Mouse (Mus musculus): ENCODE results near the gene Hspb8.
"Not testable (repeated sequence)": the region's sequence is repeated elsewhere in the genome, so short reads cannot be mapped to it uniquely, and the experiment has no call there.

The Hspb8 gene

DNA sequence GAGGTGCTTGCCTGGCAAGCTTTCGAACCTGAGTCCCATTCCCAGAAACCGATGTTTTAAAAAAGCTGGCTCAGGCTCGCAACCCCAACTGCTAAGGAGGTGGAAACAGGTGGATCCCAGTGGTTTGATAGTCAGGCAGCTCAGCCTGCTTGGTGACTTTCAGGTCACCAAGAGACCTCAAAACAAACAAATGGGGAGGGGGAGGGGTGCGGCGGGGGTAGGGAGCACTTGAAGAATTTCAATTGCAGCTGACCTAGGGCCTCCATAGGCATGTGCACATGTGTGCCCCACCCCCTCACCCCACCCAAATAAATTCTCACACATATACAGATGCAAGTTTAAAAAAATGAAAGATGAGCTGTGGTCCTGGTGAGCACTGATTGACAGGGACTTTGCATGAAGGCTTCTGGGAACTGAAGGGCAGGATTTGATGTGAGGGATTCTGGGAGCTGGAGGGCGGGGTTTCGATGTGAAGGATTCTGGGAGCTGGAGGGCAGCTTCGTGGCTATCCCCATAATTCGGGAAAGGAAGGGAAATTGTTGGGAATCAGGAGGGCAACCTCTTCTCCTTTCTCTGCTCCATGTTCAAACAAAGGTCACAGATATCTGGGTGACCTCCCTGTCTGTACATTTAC is 35.2 kb downstream of the Hspb8 start:
- no peak for DNase-seq

DNA sequence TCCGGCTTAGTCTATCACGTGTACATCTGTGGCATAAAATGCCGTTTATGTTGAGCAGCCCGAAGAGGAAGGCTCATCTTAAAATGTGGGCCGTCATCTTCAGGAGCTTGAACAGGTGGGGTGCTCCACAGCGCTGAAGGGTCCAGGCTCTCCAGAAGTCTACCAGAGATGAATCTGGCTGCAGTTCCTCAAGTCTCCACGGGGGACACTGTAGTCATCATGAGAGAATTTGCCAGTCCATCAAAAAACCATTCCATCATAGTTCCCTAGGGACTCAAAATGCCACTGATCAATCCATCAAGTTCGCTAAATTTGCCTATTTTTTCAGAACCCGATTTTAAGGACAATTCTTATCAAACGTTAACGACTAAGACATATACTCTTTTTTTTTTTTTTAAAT is 36.6 kb downstream of the Hspb8 start:
- DNase-seq, result peak; percentile 43

DNA sequence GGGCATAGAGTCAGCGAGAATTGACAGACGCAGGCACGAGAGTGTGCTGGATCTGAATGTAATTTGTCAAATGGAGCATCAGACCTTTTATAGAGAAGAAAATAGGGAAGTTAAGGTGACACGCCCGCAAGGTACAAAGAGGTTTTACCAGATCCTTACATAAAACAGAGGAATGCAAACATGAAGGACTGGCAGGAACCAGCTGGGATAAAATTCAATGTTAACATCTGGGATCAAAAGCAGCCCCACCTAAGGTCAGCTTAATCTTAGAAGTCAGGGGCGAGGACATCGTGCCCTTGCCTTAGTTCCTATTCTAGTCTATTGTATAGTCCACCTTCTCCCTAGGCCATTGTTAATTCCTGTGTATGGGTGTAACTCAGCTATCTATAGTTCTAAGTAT is 40.0 kb downstream of the Hspb8 start:
- DNase-seq, result not testable (repeated sequence)

DNA sequence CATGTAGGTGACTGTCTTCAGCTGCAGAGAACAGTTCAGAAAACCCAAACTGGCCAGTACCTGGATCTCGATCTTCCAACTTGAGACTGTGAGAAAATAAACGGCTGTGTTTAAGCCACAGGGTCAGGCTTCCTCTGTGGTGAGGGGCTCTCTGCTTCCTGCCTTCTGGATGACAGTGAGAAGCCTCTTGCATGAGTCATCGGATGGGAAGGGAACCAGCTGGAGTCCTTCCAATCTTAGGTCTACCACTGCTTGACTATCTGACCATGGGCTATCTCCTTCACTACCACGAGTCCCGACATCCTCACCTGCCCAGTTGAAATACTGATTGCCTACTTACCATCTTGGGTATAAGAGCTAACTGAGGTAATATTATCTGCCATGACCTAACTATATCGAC is 40.9 kb downstream of the Hspb8 start:
- DNase-seq, result no peak

DNA sequence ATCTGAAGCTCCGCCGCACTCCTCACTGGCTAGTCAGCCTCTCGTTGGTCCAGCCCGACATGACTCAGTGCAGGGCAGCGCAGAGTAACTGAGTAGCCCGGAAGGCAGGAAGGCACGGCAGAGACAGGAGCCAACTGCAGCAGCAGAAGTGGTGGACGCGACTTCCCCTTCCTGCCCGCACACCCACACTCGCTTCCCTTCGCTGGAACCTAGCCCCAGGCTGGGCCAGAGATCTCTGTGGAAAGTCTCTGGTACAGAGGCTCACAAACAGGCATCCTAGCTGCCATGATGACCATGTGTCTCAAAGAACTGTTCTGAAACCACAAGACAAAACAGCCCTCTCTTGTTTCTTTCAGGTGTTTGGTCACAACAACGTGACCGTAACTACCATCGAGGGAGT is 41.4 kb downstream of the Hspb8 start:
- no peak for DNase-seq

DNA sequence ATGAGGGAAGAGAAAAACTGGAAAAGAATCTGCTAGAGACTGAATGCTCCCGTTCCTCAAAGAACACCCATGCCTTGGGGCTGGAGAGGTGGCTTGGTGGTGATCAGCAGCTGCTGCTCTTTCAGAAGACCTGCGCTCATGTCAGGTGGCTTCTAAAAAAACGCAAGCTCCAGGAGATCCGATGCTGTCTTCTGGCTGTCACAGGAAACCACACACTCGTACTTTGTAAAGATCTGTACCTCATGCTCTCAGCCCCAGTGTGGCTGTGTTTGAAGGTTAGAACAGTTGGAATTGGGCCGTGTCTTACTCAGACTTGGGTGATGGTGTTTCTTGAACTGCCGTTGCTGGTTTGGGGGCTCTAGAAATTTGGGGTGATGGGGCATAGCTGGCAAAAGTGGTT is 42.3 kb downstream of the Hspb8 start:
- DNase-seq, result no peak

DNA sequence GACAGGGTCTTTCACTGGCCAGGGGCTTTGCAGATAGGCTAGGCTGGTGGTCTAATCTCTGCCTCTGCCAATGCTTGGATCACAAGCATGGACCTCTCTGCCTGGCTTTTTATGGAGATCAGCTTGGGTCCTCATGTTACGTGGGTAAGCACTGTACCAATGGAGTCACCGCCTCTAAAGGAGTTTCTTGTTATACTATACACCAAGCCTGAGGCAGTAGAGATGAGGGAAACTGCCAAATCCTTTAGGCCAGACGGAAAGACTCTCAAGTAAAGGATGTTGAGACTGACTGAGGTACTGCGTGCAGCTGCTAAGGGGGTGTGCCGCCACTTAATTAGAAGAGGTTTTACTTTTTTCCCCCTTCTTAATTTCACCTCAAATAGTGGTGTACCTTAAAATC is 43.8 kb downstream of the Hspb8 start:
- no peak for DNase-seq

DNA sequence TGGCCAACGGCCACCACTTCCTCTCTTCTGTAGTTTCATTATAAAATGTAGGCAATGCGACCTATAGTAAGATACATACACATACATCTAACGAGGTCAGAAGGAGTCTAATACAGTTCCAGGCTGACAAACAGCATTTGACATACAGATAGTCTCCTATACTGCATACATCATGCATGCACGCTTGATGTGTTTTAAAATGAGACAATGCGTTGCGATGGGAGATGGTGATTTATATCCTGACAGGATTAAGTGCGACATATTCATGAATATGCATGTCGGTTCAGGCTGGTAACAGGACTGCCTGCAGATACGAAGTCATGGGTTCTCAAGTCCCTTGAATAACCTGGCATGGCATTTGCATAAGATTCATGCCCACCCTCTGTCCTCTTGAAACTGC is 54.7 kb downstream of the Hspb8 start:
- DNase-seq, result no peak

DNA sequence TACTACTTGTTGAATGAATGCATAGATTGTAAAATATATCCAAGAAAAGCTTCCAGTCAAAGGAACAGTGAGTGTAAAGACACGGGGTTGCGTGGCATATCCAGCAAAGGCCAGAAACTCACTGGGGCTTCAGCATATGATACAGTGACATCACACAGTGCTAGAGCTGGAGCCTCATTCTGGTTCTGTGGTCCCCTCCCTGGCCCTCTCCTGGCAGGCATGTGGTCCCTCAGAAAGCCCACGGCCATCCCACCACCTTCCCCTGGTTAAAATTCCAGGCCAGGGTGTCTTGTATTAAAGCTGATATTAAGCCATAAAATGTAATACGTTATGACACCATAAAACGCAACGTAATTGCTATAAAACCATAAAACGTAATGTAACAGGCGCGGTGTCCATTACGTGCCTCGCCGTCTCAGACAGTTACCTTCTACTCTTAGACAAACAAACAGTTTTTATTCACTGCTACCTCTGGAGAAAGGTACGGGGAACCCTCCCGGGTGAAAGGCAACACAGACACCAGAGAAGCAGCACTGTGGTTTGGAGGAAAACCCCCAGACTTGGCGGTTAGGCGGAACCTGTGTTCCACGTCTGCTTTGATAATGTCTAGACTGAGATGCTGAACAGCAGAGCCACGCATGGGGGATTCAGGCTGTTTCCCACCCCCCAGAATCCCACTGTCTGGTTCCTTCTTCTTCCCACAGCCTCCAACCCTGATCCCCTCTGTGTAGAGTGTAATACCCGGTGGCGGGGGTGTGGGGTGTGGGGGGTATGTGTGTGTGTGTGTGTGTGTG is 55.6 kb downstream of the Hspb8 start:
- DNase-seq, result no peak

DNA sequence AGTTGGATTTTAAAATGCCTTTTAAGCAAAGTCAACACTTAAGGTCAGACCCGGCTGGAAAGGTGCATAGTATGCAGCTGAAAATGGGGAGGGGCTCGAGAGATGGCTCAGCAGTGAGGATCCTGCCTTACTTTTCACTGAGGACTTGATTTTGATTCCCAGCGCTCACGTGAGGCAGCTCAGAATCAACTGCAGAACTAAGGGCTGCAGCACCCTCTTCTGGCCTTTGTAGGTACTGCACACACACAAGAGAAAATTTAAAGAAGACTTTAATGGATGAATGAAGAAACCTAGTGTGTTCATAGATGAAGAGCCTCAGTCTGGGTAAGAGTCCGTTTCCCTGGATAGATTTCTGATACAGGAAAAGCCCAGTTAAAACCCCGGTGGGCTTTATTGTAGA is 61.3 kb downstream of the Hspb8 start:
- no peak for DNase-seq

DNA sequence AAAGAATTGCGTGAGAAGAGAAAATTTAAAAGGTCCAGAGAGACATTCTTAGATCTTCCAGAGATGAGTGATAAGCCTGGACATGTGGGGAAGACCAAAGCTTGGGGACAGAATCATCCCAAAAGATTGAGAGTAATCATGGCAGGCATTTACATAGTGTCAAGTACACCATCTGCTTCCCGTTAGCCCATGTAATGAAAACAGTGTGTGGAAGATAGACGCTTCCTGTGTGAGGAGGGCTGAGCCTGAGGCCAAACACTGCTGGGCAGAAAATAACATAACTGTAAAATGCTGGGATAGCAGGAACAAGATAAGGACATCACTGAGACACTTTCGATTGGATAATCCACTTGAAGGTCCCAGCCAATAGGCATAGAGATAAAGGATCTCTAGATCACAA is 61.9 kb downstream of the Hspb8 start:
- DNase-seq, result no peak
